Mouse (Mus musculus) liver, adult 2 months (tissue): Measurements from ENCODE around the gene Dnajc13.

Source experiments
- CTCF ChIP-seq: fragments of 200-500 bp; IDR thresholded peaks from 2 replicates; pipeline ENCODE4 v1.5.1; 2011; ENCODE audit warnings: low read depth, low read length, control low read depth
- POLR2A ChIP-seq: fragments of 200-500 bp; IDR thresholded peaks from 2 replicates; pipeline ENCODE4 v1.6.1; 2011; ENCODE audit warnings: low read length, control low read depth; ENCODE audit not compliant: insufficient read depth; ENCODE audit errors: extremely low read depth

DNA sequence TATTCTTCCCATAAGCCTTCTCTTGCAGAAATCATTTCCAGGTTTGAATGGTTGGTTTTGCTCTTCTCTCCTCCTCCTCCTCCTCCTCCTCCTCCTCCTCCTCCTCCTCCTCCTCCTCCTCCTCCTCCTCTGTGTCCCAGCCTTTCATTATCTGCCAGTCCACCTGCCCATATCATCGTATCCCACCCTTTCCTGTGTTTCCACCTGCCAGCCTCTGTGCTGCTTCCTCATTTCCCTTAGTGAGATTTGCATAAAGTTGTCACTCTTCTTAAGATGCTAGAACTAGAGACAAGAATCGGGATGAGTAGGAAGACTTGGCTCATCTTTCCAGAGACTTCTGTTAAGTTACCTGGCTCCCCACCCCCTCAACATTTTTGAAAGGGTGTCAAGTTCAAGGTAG, 1.8 kb upstream of the Dnajc13 start:
- TF ChIP-seq CTCF (no peak), POLR2A (no peak)
